Mouse (Mus musculus) megakaryocyte, embryonic 14.5 days (primary cell): ENCODE measurements around the gene Acat3. TPM values are rescaled to one million over a fixed set of nuclear protein-coding genes. Genes with fewer than 3 reads are reported as not detected.

Experiments used
- H3K27me3 ChIP-seq: replicated peaks from 2 replicates; pipeline ENCODE3; 2012; ENCODE audit warnings: inconsistent platforms
- H3K36me3 ChIP-seq: replicated peaks from 2 replicates; pipeline ENCODE3; 2012; ENCODE audit warnings: low read length, inconsistent platforms, mixed read lengths
- H3K4me1 ChIP-seq: 2 replicates; pipeline ENCODE4 v1.6.1; 2012; ENCODE audit warnings: inconsistent platforms
- H3K4me3 ChIP-seq: replicated peaks from 2 replicates; pipeline ENCODE3; 2012; ENCODE audit warnings: moderate library complexity, mild to moderate bottlenecking, inconsistent platforms
- H3K9me3 ChIP-seq: 2 replicates; pipeline ENCODE4 v1.6.1; 2012; ENCODE audit warnings: inconsistent platforms
- FLI1 ChIP-seq: IDR thresholded peaks from 2 replicates; pipeline ENCODE4 v1.6.1; 2012; ENCODE audit warnings: low read length, inconsistent platforms, mixed read lengths
- GATA1 ChIP-seq: IDR thresholded peaks from 3 replicates; pipeline ENCODE4 v1.6.1; 2012; ENCODE audit warnings: mixed read lengths, low read length, inconsistent platforms, borderline replicate concordance
- polyA plus RNA-seq: library from polyadenylated mRNA; stranded (reverse); fragments of >175 nt; gene quantifications from 2 replicates; pipeline ENCODE4 v1.2.3, GENCODE M21; 2012; ENCODE audit warnings: low replicate concordance; ENCODE audit not compliant: insufficient read depth

Acat3 gene
- polyA plus RNA-seq, 1 experiment, result not detected

DNA sequence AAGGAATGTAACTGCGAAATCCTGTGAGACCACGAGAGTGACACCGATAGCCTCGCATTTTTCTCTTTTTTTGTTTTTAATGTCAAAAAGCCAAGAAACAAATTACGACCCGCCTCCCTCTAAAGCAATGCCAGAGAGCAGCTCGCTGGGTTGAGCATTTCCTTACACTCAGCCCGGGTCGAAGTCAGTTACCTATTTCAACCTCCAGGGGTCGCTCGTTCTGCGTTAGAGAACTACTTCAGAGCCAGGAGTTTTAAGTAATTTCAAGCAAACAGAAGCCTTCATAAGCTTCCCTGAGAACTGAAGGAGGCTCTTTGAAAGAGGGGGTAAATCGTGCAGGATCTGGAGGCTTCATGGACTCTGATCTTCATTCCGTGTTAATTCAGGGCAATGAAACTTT is 60.2 kb downstream of the Acat3 start:
- Histone ChIP-seq H3K4me1 (peaks cover 54% of the 10 kb centered on the region), H3K36me3 (no peaks in the 10 kb centered on the region), H3K27me3 (peaks cover 2% of the 10 kb centered on the region), H3K4me3 (peak overlapping the region; percentile 89), H3K9me3 (no peaks in the 10 kb centered on the region)
- TF ChIP-seq FLI1, result no peak
- no peak for TF ChIP-seq GATA1

DNA sequence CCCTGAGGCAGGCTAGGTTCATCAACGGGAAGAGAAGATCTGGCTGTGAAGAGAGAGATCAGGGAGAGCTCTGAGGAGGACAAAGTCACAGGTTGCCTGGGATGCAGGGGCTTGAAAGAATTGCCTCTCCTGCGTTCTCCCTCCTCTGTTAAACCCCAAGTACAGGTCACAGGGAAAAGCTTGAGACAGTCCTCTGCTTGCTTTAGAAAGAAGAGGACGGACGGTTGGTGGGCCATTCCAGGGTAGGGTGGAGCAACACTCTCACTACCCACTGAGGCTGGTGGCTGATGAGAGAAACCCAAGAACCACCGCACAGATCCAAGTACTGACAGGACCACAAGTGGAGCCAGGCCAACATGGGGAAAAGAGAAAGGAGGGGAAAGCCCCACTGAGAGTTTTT is 64.7 kb downstream of the Acat3 start, which contains the start of gene Mrgprh:
Gene Mrgprh (plus strand): TSS at position 301 of the 400 bp plus-strand sequence.
- Histone ChIP-seq H3K9me3 (no peaks in the 10 kb centered on the region), H3K4me1 (peaks cover 88% of the 10 kb centered on the region), H3K4me3 (peak within 1 kb of the TSS; percentile 42), H3K36me3 (no peaks in the 10 kb centered on the region), H3K27me3 (peaks cover 10% of the 10 kb centered on the region)
- no peak for TF ChIP-seq GATA1
- TF ChIP-seq FLI1, result no peak

Other genes with a start within 250 kb of the Acat3 start
- gene Igf2r, start 170.9 kb downstream of the Acat3 start, polyA plus RNA-seq, result 0.42 and 1.0 TPM in 2 replicates
- gene Mas1, start 72.5 kb downstream of the Acat3 start, polyA plus RNA-seq, result not detected in 2 replicates
- gene Mrgprh, start 64.6 kb downstream of the Acat3 start, polyA plus RNA-seq, result not detected in 2 replicates
- gene Pnldc1, start 30.4 kb downstream of the Acat3 start, polyA plus RNA-seq, result not detected in 2 replicates
- gene Tcp1, start 24.9 kb downstream of the Acat3 start, polyA plus RNA-seq, result 12.9 and 20.7 TPM in 2 replicates
- gene Mrpl18, start 24.3 kb downstream of the Acat3 start, polyA plus RNA-seq, result 21.3 and 86.7 TPM in 2 replicates
- gene Acat2, start 20.1 kb upstream of the Acat3 start, polyA plus RNA-seq, result 6.8 and 29.7 TPM in 2 replicates
- gene Wtap, start 53.6 kb upstream of the Acat3 start, polyA plus RNA-seq, result 5.3 and 15.9 TPM in 2 replicates
- 237 and 328 TPM in 2 replicates for gene Sod2, start 66.2 kb upstream of the Acat3 start, polyA plus RNA-seq
- gene Gpr31b, start 111.7 kb upstream of the Acat3 start, polyA plus RNA-seq, result not detected in 2 replicates
- gene Tcp10b, start 120.5 kb upstream of the Acat3 start, polyA plus RNA-seq, result 0.56 TPM in 1 of 2 replicates, not detected in the other
- gene Unc93a, start 191.2 kb upstream of the Acat3 start, polyA plus RNA-seq, result 0.55 TPM in 1 of 2 replicates, not detected in the other